Mouse (Mus musculus): ENCODE measurements around the gene Gm26938.
A peak's percentile ranks its signal among the peaks of the same experiment; 100 is the strongest.

Gene Gm26938

DNA sequence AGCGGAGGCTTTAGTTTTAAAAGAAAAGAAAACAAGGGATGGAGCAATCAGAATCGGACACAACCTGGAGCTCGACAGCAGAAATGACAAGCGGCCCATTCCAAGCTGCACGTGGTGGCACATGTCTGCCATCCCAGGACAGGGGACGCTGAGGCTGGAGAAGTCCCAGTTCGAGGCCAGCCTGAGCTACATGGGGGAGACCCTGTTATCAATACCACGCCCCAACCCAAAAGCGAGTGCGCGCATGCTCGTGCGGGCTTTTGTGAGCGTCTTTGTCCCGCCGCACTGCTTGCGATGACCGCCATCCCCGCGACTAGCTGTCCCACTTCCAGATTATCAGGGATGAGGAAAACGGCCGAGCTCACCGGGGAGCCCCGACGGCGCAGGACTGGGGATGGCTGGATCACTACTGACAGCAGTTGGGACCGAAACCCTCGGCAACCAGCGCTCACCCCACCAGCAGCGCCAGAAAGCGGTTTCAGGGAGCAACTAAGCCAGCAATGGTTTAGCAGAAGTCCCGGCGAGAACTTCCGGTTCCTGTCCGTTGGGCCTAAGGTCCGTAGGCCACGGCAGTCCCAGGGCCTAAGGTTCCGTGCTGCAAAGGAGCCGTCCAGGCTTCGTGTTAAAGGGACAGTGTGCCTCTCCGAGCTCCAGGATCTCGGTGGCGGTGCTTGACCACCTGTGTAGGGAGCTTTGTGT lies at the start of gene Gm26938, which contains the start of gene Psmg3:
Gm26938 (minus strand) TSS at position 51 of the 699 bp plus-strand sequence.
Psmg3 (minus strand) TSS at position 529 of the 699 bp plus-strand sequence.
- DNase-seq, result peak; percentile 94 to 97

DNA sequence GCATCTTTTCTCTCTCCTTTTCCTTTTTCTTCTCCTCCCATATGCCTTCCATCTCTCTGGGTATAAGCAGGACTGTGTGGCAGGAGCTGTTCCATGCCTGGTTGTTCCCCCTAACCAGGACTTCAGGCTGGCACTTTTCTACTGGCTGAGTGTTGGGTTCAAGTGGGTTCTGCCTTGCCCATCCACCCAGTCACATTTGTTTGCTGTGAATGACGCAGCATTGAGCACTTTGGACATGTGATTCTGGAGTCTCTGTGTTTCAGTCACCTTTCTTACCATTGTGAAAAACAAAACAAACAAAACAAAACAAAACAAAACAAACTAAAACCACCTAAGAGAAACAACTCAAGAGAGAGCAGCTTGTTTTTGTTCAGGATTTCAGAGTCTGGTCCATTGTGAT lies 45.3 kb upstream of the Gm26938 start:
- DNase-seq, result no peak

DNA sequence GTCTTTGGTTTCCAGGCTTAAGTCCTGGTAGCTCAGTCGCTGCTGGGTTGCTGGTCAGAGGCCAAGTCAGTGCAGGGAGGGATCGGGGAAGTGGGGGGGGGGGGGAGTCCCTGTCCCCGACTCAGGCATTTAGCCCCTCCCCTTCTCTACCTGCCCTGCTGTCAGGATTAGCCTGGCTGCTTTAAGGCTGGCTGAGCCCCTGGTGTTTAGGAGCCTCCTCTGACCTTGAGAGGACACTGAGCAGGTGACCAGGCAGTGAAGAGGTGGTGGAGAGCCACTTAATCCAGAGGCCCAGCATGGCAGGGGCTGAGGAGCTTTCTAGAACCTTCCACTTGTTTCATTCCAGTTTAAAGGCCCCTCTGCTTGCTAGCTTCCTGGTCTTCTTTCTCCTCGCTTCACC lies 44.7 kb upstream of the Gm26938 start:
- no peak for DNase-seq

DNA sequence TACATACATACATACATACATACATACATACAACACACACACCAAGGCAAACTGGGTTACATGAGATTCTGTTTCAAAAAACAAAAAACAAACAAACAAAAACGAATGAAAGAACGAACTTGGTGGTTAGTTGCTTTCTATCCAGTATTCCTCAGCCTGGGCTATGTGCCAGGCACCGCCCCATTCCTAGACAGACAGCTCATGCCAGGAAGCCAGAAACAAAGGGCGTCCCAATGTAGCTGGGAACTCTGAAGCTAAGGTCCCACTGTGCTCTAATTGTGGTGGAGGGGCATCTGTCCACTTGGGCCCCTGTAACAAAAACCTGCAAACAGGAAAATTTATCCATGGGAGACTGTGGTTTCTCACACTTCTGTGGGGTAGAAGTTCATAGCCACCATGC lies 36.6 kb upstream of the Gm26938 start:
- peak; percentile 28 to 52 for DNase-seq

DNA sequence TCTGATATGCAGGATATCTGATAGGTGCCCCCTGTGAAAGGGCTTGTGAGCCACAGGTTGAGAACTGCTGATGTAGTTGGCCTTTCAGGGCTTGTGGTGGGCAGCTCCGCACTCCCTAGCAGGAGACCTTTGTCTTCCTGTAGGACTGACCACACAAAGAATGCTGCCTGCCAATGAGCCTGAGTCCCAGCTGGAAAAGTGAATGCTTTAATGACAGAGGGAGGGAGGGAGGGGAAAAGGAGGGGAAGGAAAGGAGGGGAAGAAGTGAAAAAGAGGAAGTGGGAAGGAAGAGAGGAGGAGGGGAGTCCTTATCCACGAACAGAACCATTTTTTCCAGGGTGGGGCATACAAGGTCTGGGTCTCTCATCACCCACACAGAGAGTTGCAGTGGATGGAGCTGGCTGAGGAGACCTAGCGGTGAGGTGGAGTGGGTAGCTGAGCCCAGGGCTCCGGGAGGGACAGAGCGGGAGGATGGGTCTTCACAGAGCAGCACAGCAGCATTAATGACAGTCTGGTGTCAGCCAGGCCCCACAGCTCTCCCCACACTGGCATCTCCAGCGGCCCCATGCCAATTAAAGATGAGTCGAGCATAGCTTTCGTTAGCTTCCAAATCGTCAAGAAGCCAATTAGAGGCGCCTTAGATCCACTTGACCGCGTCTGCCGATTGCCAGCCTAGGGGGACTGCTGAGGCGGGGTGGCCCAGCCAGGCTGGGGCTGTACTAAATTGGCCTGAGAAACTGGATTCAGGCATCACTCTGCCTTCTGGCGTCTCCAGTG lies 34.3 kb upstream of the Gm26938 start:
- DNase-seq, result peak; percentile 43 to 56

DNA sequence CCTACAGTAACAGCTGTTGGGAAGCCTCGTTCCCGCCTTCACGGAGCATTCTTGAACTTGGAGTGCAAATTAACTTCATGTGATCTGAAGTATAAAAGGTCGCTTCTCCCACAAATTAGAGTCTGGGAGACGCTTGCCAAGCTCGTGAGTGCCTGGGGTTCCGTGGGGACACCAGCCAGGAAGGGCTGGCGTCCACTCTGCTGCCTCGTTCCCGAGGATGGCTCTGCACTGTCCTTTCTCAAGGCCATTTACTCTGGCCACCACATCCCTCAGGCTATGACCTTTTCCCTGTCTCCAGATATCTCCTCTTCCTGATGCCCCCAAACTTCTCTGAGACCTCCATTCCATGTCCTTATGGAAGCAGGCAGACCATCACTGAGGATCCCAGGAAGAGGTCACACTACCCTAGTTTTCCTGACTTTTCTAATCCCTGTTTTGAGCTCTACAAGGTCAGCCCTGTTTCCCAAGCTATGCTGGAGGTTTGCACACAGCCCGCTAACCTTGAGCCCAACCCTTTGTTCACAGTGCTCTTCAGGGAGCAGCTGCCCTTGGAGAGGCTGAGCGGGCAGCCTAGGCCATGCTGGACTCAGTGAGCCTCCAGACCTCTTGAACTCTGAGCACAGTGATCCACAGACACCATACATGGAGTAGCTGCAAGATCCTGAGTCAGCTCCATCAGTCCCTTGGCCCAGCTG lies 23.6 kb upstream of the Gm26938 start:
- DNase-seq, result peak; percentile 33 to 37

DNA sequence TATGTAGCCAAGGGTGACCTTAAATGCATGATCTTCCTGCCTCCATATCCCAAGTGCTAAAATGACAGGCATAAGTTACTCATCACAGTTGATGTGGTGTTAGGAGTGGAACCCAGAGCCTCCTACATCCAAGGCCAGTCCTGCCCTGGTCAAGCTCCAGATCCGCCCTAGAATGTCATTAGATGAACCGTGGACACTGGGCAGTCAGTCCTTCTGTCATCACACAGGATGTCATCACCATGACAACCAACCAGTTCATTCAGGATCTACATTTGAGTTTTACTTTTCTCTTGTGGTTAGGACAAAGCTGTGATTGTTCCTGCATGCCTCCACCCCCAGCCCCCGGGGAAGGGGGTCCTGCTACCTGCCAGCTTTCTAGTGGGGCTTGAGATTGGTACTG lies 12.9 kb upstream of the Gm26938 start:
- no peak for DNase-seq

DNA sequence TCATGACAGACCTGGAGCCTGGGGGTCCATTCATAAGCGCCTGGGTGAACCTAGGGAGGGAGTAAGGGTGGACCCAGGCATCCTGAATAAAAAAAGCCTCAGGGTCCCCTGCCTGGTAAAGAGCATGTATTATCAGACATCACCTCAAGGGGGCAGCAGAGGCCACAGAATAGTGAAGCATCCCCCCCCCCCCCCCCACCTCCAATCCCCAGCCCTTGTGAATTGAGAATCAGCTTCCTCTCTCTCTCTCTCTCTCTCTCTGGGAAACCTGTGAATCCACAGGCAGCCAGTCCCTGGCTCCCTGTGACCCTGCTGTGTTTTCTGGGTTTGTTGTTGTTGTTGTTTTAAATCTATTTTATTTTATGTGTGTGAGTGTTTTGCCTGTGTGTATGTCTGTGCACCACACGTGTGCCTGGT lies 12.3 kb upstream of the Gm26938 start:
- peak; percentile 79 to 90 for DNase-seq

DNA sequence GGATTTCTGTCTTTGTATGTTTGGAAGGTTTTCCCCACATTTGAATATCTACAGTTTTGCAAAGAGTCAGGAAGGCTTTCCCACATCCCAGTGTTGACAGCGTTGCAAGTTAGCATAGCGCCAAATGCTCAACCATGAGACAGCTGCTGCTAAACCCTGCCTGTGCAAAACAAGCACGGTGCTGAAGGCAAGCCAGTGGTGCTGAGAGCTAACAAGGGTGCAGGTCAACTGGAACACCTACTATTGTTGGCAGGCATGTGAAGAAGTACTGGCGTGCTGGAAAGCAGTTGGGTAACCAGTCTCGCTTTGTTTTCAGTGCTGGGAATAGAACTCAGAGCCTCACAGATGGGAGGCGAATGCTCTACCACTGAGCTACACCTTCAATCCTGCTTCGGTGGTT lies 9.5 kb upstream of the Gm26938 start:
- DNase-seq, result no peak

DNA sequence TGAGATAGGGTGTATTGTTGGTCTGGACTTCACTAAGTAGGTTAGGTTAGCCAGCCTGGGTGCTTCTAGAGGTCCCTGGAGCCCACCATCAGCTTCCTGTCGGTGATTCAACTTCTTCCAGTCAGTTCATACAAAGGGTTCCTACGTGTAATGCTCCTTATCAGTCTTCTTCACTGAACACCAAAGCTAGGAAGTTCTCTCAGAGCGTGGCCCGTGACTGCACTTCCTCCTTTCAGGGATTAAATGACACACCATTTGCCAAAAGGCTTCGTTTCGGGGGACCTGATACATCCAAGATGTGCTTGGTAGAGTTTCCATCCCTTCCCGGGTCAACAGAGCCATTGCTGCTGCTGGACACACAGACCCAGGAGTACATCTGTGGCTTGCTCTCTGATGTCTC lies 5.9 kb upstream of the Gm26938 start:
- no peak for DNase-seq

DNA sequence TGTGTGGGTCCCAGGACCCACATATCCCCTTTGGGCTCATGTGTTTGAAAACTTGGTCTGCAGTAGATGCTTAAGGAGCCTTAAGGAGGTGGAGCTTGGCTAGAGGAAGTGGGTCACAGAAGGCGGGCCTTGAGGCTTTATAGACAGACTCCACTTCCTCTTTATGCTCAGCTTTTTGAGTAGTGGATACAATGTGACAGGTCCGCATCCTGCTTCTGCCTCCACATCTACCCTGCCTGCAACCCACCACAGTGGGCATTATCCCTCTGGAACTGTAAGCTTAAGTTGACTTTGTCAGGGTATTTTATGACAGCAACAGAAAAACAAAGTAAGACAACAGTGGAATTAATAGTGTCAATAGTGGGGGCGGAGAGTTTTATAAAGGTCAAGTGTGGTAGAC lies 4.5 kb upstream of the Gm26938 start:
- DNase-seq, result no peak

DNA sequence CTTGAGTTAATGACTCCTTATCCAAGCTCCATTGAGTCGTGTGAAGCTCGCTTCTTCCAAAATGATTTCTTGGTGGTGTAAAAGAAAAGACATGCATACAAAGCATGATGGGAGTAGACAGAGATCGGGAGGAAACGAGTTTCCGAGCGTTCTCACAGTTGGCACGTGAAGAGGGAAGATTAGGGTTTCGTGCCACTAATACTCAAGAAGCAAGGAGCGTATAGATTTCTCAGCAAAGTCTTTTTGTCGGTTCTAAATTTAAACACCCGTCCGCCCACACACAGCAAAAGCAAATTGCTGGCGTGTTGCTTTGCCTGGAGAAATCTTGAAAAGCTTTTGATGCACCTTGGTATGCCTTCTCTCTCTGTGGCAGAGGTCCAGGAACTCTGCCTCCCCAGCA lies 3.2 kb upstream of the Gm26938 start:
- no peak for DNase-seq

DNA sequence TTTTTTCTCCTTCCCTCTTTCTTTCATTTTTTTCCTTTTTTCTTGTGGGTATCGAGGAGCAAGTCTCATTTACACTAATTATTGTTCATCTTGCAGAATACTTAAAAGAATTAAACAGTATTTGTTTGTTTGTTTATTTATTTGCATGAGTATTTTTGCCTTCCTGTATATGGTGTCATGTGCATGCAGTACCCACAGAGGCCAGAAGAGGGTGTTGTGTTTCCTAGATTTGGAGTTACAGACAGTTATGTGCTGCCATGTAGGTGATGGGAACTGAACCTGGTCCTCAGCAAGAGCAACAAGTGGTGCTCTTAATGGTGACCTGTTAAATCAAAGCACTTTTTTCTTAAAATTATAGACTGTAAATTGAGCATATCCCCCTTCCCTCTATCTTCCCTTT lies 1.4 kb upstream of the Gm26938 start:
- DNase-seq, result peak in 1 of 2 experiments; percentile 54

DNA sequence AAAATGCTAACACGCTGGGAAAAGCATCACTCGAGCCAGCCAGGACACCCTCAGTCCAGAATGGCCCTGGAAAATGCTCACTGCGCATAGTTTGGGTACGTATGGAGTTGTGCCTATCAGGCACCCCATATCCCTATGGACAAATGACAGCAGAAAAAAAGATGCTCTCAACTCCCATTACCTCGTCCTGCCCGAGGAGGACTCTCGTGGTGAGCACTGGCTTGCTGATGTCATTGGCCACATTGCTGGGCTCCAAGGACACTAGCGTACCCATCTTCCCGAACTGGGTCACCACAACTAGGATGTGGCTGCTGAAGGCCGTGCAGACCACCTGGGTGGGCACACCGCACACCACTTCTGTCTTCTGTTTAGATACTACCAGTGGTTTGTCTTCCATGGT lies 260 bp downstream of the Gm26938 start:
- no peak for DNase-seq

DNA sequence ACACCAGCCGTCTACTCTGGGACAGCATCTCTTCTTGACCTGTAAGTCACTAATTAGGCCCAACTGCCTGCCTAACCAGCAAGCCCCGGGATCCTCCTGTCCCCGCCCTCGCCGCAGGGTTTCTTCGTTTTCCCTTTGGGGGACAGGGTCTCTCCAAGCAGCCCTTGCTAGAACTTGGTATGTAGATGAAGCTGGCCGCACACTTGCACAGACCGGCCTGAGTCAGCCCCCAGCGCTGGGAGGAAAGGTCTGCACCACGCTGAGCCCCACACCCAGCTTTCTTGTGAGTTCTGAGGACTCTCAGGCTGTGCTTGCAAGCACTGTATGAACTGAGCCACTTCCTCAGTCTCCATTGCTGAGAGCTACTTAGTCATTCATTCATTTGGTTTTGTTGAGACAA lies 1.7 kb downstream of the Gm26938 start:
- no peak for DNase-seq

DNA sequence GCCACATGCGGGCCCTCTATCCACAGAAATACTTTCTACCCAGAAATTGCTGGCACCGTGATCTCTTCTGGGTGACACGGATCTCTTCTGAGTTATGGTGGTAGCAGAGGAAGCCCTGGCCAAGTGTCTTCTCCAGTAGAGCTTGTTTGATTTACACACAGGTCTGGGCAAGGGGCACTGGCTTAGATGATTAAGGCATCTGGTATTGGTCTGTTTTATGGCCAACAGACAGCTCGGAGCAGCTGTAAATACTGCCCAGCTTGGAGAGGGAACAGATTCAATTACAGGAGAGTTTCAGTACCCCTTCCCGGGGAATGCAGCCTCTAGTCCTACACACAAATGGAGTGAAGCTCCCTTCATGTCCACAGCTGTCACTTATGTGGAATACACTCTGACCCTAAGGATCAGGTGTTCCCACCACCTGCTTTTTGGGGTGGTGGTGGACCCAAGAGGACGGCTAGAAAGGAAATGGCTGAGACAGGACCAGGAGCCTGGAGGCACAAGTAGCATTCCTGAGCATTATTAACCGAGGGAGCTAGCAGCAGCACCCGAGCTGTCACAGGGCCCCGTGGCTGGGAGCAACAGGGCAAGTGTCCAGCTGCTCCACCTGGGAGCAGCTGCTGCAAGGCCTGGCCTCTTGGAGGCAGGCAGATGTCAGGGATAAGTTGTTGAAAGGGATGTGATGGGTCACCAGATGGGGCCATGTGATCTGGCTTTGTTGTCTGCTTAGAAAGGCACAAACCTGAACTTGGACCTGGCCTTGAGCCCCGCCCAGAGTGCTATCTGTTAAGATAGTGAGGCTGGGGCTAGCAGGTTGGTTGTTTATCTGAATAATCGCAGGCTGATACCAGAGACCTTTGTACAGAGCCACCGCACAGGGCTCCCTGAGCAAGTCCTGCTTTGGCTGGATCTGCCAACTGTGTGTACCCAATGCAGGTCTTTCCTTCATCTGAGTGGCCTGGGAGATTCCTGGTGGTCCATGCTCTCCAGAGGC lies 4.4 kb downstream of the Gm26938 start:
- no peak for DNase-seq

DNA sequence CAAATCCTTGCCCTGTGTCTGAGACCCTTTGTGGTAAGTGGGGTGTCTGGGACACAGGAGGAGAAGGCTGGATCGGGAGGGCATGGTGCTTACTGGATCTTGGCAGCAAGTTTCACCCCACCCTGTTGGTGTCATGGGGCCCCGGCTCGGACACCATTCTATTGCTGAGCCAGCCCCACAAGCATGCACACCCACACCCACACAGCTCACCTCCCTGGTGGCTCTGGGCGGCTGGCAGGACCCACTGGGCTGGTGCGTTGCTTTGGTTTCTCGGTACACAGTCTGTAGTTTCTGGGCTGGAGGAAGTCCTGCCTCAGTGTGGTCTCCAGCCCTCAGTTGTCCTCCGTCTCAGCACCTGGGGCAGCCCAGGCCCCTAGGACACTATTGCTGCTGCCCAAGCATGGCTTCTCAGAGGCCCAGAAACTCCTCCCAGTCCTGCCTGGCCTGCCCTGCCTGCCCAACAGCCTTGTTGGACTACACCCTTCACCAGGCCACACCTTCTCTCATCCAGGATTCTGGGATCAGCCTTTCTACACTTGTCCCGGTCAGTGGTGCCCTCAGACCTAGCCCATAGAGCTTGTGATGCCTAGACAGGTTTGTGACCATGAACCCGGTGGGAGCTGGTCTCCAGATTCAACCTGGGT lies 6.5 kb downstream of the Gm26938 start, which contains the start of gene Tmem184a:
Tmem184a (minus strand) TSS at position 380 of the 644 bp plus-strand sequence.
- no peak for DNase-seq

DNA sequence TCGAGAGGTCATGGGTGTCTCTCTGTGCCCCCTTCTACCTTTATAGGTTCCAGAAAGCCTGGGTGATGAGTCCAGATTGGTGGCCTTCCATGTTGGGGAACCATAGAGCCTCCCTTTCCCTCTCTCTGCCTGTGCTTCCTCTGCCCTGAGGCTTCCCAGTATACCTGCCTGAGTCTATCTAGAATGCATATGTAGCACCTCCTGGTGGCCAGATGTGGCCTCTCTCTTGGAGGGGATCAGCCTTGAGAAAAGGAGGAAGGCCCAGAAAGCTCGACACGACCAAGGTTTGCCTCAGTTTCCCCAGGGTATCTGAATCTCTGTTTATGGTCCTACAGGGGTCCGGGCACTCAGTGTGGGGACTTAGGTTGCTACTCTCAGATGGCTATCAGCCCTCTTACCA lies 7.4 kb downstream of the Gm26938 start:
- peak; percentile 26 to 57 for DNase-seq

DNA sequence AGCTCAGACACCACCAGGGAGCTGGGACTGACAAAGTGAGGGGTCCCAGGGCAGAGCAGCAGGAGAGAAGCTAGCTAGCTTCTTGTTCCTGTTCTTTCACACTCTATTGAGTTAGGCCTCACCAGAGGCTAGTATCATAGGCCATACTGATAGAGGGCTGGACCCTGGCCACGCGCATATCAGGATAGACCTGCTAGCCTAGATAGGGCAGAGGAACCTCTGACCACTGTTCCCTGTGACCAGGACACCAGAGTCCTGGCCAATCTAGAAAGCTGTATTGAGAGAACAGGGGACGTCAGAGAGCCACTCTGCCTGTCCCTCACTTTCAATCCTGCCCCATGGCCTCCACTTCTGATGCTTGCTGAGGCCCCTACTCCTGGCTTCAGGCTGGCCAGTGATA lies 8.2 kb downstream of the Gm26938 start:
- no peak for DNase-seq

DNA sequence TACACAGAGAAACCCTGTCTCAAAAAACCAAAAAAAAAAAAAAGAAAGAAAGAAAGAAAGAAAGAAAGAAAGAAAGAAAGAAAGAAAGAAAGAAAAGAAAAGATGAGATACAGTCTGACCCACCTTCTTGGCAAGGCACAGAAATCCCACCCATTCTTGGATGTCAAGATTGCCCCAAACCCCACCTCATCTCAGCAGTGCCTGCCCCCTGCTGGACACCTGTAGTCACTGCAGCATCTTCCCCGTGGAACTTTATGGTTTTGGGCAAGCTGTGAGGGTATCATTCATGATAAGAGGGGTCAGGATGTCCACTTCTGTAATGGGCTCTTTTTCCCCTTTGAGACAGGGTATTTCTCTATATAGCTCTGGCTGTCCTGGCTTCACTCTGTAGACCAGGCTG lies 8.9 kb downstream of the Gm26938 start:
- no peak for DNase-seq

DNA sequence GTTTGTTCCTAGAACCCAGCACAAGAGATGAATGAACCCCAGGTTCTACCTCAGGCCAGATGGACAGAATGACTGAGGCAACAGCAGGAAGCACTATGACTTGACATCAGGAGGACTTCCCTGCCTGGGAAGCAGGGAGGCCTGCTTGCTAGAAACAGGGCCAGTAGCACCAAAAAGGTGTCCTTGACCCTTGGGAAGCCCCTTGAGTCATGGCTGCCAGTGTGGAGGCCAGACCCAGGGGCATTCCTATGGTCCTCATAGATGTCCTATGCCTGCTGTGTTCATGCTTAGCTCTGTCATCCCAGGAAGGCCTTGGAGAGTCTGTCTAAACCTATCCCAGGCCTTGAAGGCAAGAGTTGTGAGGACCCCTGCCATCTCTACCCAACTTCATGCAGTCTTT lies 9.8 kb downstream of the Gm26938 start:
- no peak for DNase-seq

DNA sequence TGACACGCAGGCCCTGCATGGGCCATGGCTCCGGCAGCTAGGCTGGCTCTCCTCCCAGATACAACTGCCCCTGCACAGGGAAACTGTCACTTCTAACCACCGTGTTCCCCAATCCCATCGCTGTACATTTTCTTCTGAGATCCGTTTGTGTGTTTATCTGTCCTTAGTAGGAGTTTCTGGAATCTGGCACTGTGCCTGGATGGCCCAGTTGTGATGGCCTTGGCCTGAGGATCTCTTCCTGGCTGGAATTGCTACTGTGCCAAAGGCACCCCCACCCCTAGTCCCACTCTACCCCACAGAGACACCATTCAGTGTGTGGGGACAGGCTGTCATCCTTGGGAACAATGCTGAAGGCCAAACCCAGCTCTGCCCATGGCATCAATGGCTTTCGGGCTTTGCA lies 10.2 kb downstream of the Gm26938 start:
- no peak for DNase-seq

Measured in cerebellum, postnatal 14 days (tissue).